Mouse (Mus musculus) cerebellum, adult (tissue): ENCODE results near the gene Plekhh3.

Source experiments
- ATAC-seq: cut with Nextera tagmentation; 2 replicates; pipeline ENCODE4 v1.9.2; 2017; ENCODE audit warnings: mild to moderate bottlenecking, moderate library complexity, mixed read lengths; ENCODE audit not compliant: insufficient number of reproducible peaks, low FRiP score, low TSS enrichment

Gene Plekhh3

GRCm38 (mm10) chr11:101187541-101187940 is 16.4 kb upstream of the Plekhh3 start:
- no peak for ATAC-seq

- no peak for ATAC-seq
Observed at GRCm38 (mm10) chr11:101186526-101187247, 15.5 kb upstream of the Plekhh3 start.

GRCm38 (mm10) chr11:101185441-101185840 is 14.3 kb upstream of the Plekhh3 start:
- no peak for ATAC-seq

- ATAC-seq, result no peak
Observed at GRCm38 (mm10) chr11:101184984-101185383, 13.8 kb upstream of the Plekhh3 start.

DNA sequence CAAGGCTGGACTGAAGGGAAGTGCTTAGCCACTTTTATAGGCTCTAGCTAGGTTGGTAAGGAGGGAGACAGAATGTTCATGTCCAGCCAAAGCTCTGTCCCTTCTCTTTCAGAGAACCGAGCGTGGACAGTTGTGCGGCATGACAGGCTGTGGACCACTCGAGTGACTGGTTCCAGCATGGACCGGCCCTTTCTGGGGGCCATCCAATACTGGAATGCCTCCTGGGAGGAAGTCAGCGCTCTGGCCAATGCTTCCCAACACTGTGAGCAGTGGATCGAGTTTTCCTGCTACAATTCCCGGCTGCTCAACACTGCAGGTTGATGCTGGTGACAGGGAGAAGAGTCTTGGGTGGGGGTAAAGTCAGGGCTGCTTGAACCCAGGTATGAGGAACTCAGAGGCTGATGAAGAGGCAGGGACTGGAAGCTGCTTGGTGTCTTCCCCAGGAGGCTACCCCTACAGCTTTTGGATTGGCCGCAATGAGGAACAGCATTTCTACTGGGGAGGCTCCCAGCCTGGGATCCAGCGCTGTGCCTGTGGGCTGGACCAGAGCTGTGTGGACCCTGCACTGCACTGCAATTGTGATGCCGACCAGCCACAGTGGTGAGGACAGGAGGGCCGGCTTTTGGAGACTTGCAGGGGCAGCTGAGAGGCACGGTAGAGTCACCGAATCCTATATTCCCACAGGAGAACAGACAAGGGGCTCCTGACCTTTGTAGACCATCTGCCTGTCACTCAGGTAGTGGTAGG is 11.8 kb upstream of the Plekhh3 start:
- ATAC-seq, result no peak

DNA sequence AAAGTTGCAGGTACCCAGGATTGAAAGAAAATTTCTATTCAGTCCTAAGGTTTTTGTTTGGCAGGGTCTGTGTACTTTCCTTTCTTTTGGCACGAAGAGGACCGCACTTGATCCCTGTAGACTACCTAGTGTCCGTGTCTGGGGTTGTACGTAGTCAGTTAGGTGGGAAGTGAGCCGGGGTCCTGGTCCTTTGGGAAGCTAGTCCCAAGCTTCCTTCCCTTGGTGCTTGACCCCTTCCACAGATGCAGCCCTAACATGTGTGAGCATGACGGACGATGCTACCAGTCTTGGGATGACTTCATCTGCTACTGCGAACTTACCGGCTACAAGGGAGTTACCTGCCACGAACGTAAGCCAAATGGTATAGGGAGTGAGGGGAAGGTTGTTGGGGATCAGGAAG is 10.8 kb upstream of the Plekhh3 start:
- no peak for ATAC-seq

- ATAC-seq, result no peak
Observed at GRCm38 (mm10) chr11:101180846-101181740, 9.9 kb upstream of the Plekhh3 start.

DNA sequence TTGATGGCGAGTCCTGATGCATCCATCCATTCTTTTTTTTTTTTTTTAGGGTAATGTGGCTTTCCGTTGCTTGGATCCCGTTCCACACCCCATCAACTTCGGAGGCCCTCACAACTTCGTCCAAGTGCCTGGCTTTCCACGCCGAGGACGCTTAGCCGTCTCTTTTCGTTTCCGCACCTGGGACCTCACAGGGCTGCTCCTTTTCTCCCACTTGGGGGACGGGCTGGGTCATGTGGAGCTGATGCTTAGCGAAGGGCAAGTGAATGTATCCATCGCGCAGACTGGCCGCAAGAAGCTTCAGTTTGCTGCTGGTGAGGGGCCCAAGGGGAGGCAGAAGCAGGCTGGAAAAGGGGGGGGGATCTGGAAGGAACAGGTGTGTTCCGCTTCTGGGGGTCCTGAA is 9.1 kb upstream of the Plekhh3 start:
- no peak for ATAC-seq

GRCm38 (mm10) chr11:101179306-101179705 is 8.2 kb upstream of the Plekhh3 start:
- ATAC-seq, result no peak

GRCm38 (mm10) chr11:101178061-101179058 is 7.2 kb upstream of the Plekhh3 start:
- ATAC-seq, result no peak

DNA sequence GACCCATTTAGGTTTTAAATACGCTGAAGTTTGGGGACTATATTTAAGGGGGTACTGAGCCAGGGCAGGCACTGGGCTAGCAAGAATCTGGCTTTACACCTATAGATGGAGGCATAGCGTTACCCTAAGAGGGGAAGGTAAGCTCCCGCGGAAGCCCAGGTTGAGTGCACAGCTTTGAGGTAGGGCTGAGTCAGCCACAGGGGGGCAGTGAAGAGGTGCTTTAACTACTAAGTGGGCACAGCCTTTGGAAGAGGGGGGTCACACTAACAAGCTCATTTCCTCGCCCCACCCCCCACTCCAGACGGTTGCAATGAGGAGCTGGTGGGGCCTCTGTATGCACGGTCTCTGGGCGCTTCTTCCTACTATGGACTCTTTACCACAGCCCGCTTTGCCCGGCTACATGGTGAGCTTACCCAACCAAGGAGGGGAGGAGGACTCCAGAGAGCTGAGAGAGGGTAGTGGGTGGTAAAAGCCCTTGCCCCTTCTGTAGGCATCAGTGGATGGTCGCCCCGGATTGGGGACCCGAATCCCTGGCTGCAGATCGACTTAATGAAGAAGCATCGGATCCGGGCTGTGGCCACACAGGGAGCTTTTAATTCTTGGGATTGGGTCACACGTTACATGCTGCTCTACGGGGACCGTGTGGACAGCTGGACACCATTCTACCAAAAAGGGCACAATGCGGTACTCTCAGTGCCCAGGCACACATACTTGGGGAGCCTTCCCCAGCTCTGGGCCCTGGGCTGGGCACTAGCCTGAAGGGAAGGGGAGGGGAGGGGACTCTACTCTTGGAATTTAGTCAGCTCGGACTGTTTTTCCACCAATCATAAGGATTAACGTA is 6.0 kb upstream of the Plekhh3 start:
- peak; percentile 20; the same call in 1 of the 2 replicates for ATAC-seq

DNA sequence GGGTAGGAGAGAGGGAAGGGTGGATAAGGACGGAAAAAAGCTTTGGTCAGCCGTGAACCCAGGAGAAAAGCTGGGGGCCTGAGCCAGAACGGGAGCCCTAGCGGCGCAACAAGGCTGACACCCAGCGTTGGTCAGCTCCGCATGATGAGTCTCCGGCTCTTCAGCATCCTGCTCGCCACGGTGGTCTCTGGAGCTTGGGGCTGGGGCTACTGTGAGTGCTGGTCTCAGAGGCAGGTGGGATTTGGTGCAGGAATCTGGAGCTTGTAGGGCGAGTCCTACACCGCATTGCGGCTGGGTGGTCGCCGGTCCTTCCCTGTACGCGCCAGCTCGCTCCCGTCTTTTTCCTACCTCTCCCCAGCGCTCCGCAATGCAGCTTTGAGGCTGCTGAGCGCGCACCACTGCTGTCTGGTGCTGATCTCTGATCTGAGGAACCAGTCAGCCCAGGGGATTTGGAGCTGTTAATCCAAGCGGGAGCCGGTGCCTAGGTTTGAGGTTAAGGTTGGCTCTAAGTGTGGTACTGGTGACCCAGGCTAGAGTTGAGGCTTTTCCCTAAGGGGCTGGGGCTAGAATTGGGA is 5.1 kb upstream of the Plekhh3 start:
- ATAC-seq, result no peak

- ATAC-seq, result no peak
Observed at GRCm38 (mm10) chr11:101175636-101176116, 4.5 kb upstream of the Plekhh3 start.

- no peak for ATAC-seq
Observed at GRCm38 (mm10) chr11:101174851-101175628, 3.9 kb upstream of the Plekhh3 start, which contains the start of gene Ccr10. Gene Ccr10, minus strand, starts transcription at chr11:101175443.

DNA sequence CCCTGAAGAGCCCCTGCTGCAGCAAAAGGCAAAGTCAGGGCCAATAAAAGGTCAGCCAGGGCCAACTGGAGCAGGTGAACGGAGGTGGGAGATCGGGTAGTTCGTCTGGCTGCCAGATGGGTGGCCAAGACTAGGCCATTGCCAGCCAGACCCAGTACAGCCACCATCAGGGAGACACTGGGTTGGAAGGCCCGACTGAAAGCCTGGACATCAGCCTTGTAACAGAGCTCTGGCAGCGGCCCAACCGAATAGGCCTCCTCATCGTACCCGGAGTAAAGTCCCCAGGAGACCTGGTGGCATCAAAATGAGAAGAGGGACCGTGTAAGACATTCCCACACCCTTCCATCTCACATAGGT is 3.2 kb upstream of the Plekhh3 start:
- ATAC-seq, result no peak

- no peak for ATAC-seq
Observed at GRCm38 (mm10) chr11:101173631-101174388, 2.7 kb upstream of the Plekhh3 start.

- ATAC-seq, result no peak
Observed at GRCm38 (mm10) chr11:101173112-101173511, 2.0 kb upstream of the Plekhh3 start.
